Mouse (Mus musculus) megakaryocyte, embryonic 14.5 days (primary cell): ENCODE data around the gene Ppp1r35.

Experiments used
- FLI1 ChIP-seq: IDR thresholded peaks from 2 replicates; pipeline ENCODE4 v1.6.1; 2012; ENCODE audit warnings: low read length, inconsistent platforms, mixed read lengths
- GATA1 ChIP-seq: IDR thresholded peaks from 3 replicates; pipeline ENCODE4 v1.6.1; 2012; ENCODE audit warnings: mixed read lengths, low read length, inconsistent platforms, borderline replicate concordance

DNA sequence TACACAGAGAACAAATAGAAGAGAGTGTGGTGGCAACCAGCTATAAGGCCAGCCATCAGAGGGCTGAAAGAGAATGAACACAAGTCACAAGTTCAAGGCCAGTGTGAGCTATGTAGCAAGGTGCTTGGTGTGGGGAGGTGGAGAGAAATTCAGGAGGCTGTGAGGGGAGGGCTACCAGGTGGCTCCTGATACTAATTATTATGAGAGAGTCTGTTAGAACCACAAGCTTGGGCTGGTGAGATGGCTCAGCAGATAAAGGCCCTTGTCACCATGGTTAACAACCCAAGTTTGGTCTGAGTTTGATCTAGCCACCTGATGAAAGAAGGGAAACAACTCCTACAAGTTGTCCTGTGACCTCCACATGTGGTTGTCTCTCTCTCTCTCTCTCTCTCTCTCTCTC, 5.9 kb upstream of the Ppp1r35 start:
- no peak for TF ChIP-seq GATA1
- TF ChIP-seq FLI1: no peak
